Mouse (Mus musculus): ENCODE measurements around the gene Slc20a1.

- TF ChIP-seq POLR2A (IDR thresholded peaks at IDR 0.05; ENCODE audit: borderline replicate concordance, extremely low read depth, low read depth, low read length) (no peak), CTCF (IDR thresholded peaks at IDR 0.05; ENCODE audit: insufficient read depth, low read length) (no peak)
These were observed 6.4 kb downstream of the Slc20a1 start for GRCm38 (mm10) chr2:129205000-129205399.

Data from lung, adult 2 months (tissue).